ENCODE assay signal across 16 mouse cellular contexts in genomic region chr2:113555724-113556123, GRCm38 (mm10).
DNase-seq lines count a peak whose midpoint lies in the region; ATAC-seq and TF ChIP-seq lines count a peak whose summit lies in the region.
"Had no signal": no experiment of that assay in that cellular context is flagged by ENCODE, and none has a peak within 500 bp of the region (broad histone marks: within the 10 kb centered on the region; RNA-seq: fewer than 3 reads in every experiment).

No protein-coding gene starts in this region.

- no peaks in the 10 kb centered on the region for H3K4me1 ChIP-seq in forebrain, postnatal 0 days (ENCODE audit: insufficient read depth)
- no peaks in the 10 kb centered on the region for H3K4me1 ChIP-seq in forebrain, embryonic 14.5 days (ENCODE audit: control insufficient read depth, insufficient read depth, low read length)
- 0 out of 2 replicates have a peak, but pooled peaks cover 3% of the 10 kb centered on the region for H3K4me1 ChIP-seq in heart, embryonic 15.5 days (replicated peaks)
- H3K4me1 ChIP-seq: limb, embryonic 10.5 days; liver, embryonic 13.5 days; midbrain, embryonic 10.5 days had no signal

- no peaks in the 10 kb centered on the region for H3K9me3 ChIP-seq in forebrain, postnatal 0 days (ENCODE audit: low read length)
- H3K9me3 ChIP-seq in forebrain, embryonic 14.5 days (replicated peaks; ENCODE audit: control insufficient read depth, low read length), result no peaks in the 10 kb centered on the region
- H3K9me3 ChIP-seq in heart, embryonic 15.5 days (replicated peaks), result no peaks in the 10 kb centered on the region
- H3K9me3 ChIP-seq: heart, embryonic 13.5 days; limb, embryonic 10.5 days; liver, embryonic 13.5 days; midbrain, embryonic 10.5 days had no signal

- no peak for ATAC-seq in forebrain, postnatal 0 days
- no peak for ATAC-seq in forebrain, embryonic 14.5 days
- ATAC-seq in heart, embryonic 15.5 days (replicated peaks; ENCODE audit: insufficient number of reproducible peaks, insufficient read depth, low FRiP score, low read depth), result peak; percentile 66; the same call in 1 of the 2 replicates
- no peak for ATAC-seq in inflammation-experienced regulatory T-cells, adult 6 months
- ATAC-seq: hindbrain, postnatal 0 days had no signal

- H3K27ac ChIP-seq in forebrain, postnatal 0 days (ENCODE audit: low read depth, low read length), result no peak overlapping the region
- H3K27ac ChIP-seq in forebrain, embryonic 14.5 days (ENCODE audit: low read depth, low read length), result no peak overlapping the region
- no peak overlapping the region for H3K27ac ChIP-seq in heart, embryonic 15.5 days
- H3K27ac ChIP-seq: heart, embryonic 13.5 days; hindbrain, postnatal 0 days; limb, embryonic 10.5 days; liver, embryonic 13.5 days; midbrain, embryonic 10.5 days had no signal

- H3K4me3 ChIP-seq in forebrain, postnatal 0 days (ENCODE audit: low read depth, low read length), result no peak overlapping the region
- no peak overlapping the region for H3K4me3 ChIP-seq in forebrain, embryonic 14.5 days (ENCODE audit: low read depth, low read length)
- no peak overlapping the region for H3K4me3 ChIP-seq in heart, embryonic 15.5 days
- H3K4me3 ChIP-seq: heart, embryonic 13.5 days; limb, embryonic 10.5 days; liver, embryonic 13.5 days; midbrain, embryonic 10.5 days had no signal

- no peaks in the 10 kb centered on the region for H3K27me3 ChIP-seq in forebrain, postnatal 0 days (ENCODE audit: insufficient read depth, low read length)
- no peaks in the 10 kb centered on the region for H3K27me3 ChIP-seq in forebrain, embryonic 14.5 days (replicated peaks; ENCODE audit: control insufficient read depth, insufficient read depth, low read length)
- H3K27me3 ChIP-seq in heart, embryonic 15.5 days, result no peaks in the 10 kb centered on the region
- H3K27me3 ChIP-seq: heart, embryonic 13.5 days; liver, embryonic 13.5 days had no signal

- DNase-seq in forebrain, postnatal 0 days, result peak; percentile 37
- DNase-seq in forebrain, embryonic 14.5 days (ENCODE audit: low spot score), result no peak
- DNase-seq in ovary, postnatal 14 days (ENCODE audit: low spot score), result peak; percentile 29
- no peak for DNase-seq in ovary, postnatal 10 days (ENCODE audit: low spot score)
- peak; percentile 10 for DNase-seq in skeletal muscle tissue, adult 2 months (ENCODE audit: low read depth, low spot score)
- no peak for DNase-seq in gastrocnemius, postnatal 25 days
- DNase-seq: B cell, adult 2 months; cerebellum, adult 11 months; liver, embryonic 13.5 days; lung, postnatal 14 days had no signal

- 77% methylated on average over 2 of the region's 2 CpGs for WGBS in forebrain, postnatal 0 days
- WGBS in forebrain, embryonic 14.5 days, result 88% methylated on average over 2 of the region's 2 CpGs
- 33% methylated on average over 2 of the region's 2 CpGs for WGBS in heart, embryonic 15.5 days

- TF ChIP-seq CTCF in forebrain, postnatal 0 days (IDR thresholded peaks at IDR 0.05; ENCODE audit: low read depth), result no peak

- H3K9ac ChIP-seq in forebrain, postnatal 0 days, result no peak overlapping the region
- no peak overlapping the region for H3K9ac ChIP-seq in forebrain, embryonic 14.5 days (ENCODE audit: low read length)
- H3K9ac ChIP-seq in heart, embryonic 15.5 days, result no peak overlapping the region
- H3K9ac ChIP-seq: heart, embryonic 13.5 days; liver, embryonic 13.5 days had no signal

- no peaks in the 10 kb centered on the region for H3K36me3 ChIP-seq in forebrain, postnatal 0 days (ENCODE audit: insufficient read depth)
- no peaks in the 10 kb centered on the region for H3K36me3 ChIP-seq in forebrain, embryonic 14.5 days (ENCODE audit: control insufficient read depth, insufficient read depth, low read length)
- H3K36me3 ChIP-seq in heart, embryonic 15.5 days, result no peaks in the 10 kb centered on the region
- H3K36me3 ChIP-seq: heart, embryonic 13.5 days; limb, embryonic 10.5 days; liver, embryonic 13.5 days; midbrain, embryonic 10.5 days had no signal

- no peak overlapping the region for H3K4me2 ChIP-seq in forebrain, postnatal 0 days (ENCODE audit: low read depth)
- no peak overlapping the region for H3K4me2 ChIP-seq in forebrain, embryonic 14.5 days (ENCODE audit: low read length)
- H3K4me2 ChIP-seq in heart, embryonic 15.5 days, result no peak overlapping the region
- H3K4me2 ChIP-seq: heart, embryonic 13.5 days; liver, embryonic 13.5 days had no signal

Comparison
In these comparisons a context has a peak if more than half of its experiments do, and no peak if none do; other contexts are left out.
1. DNase-seq: peak in forebrain, postnatal 0 days (single experiment), ovary, postnatal 14 days (single experiment) and skeletal muscle tissue, adult 2 months (single experiment); none in forebrain, embryonic 14.5 days (single experiment), ovary, postnatal 10 days (single experiment) and gastrocnemius, postnatal 25 days (single experiment).